Mouse (Mus musculus): ENCODE measurements around the gene Robo4.

GRCm38 (mm10) chr9:37371232-37371801 is 30.4 kb upstream of the Robo4 start:
- TF ChIP-seq EP300 (IDR thresholded peaks at IDR 0.05) = no peak
- TF ChIP-seq CTCF (IDR thresholded peaks at IDR 0.05) = no peak
